Mouse (Mus musculus): ENCODE measurements at regions not wholly inside any gene's neighbourhood (a gene's known extent, or its start where the extent isn't known, plus 50 kb on each side); places are given as distances from the start of the nearest gene placed in this dataset.

DNA sequence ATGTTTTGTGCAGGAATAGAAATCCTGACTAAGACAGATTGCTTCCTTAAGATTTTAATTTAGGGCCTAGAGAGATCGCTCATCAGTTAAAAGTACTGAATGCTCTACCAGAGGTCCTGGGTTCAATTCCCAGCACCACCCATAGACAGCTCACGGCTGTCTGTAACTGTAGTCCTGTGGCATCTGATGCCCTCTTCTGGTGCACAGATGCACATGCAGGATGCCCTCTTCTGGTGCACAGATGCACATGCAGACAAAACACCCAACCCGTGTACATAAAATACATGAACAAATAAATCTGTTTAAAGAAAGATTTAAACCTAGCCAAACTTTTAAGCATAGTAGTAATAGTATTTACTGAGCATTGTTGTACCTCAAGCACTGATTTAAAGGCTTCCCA is 181.2 kb upstream of the Pou3f3 start:
- WGBS, result 95% methylated on average over 3 of the region's 3 CpGs
- Histone ChIP-seq H3K27me3 (ENCODE audit: control insufficient read depth, insufficient read depth, low read length) (no peaks in the 10 kb centered on the region), H3K4me1 (replicated peaks; ENCODE audit: control insufficient read depth, insufficient read depth, low read length) (no peaks in the 10 kb centered on the region), H3K9me3 (ENCODE audit: control insufficient read depth, low read length) (0 out of 2 replicates have a peak, but pooled peaks cover 2% of the 10 kb centered on the region), H3K9ac (ENCODE audit: low read length) (no peak overlapping the region), H3K4me2 (ENCODE audit: low read depth, low read length, severe bottlenecking) (no peak overlapping the region), H3K27ac (ENCODE audit: low read depth, low read length) (no peak overlapping the region), H3K36me3 (ENCODE audit: control insufficient read depth, insufficient read depth, low read length) (no peaks in the 10 kb centered on the region), H3K4me3 (ENCODE audit: low read depth, low read length) (no peak overlapping the region)
- DNase-seq (ENCODE audit: low spot score), result no peak
- no peak for ATAC-seq (replicated peaks; ENCODE audit: low FRiP score)

GRCm38 (mm10) chr1:42524401-42524800 is 171.2 kb upstream of the Pou3f3 start:
- 43% methylated on average over 4 of the region's 4 CpGs for WGBS
- no peak overlapping the region for H3K9ac ChIP-seq (ENCODE audit: low read length)
- H3K9me3 ChIP-seq (ENCODE audit: control insufficient read depth, low read length), result no peaks in the 10 kb centered on the region
- ATAC-seq (replicated peaks; ENCODE audit: low FRiP score) (0 out of 2 replicates have a peak, but pooled peaks have one; percentile 33), DNase-seq (ENCODE audit: low spot score) (no peak)
- peaks cover 3% of the 10 kb centered on the region; the same call in 1 of the 2 replicates for H3K4me1 ChIP-seq (replicated peaks; ENCODE audit: control insufficient read depth, insufficient read depth, low read length)
- H3K36me3 ChIP-seq (ENCODE audit: control insufficient read depth, insufficient read depth, low read length), result no peaks in the 10 kb centered on the region
- no peak overlapping the region for H3K27ac ChIP-seq (ENCODE audit: low read depth, low read length)
- no peak overlapping the region for H3K4me3 ChIP-seq (ENCODE audit: low read depth, low read length)
- H3K27me3 ChIP-seq (ENCODE audit: control insufficient read depth, insufficient read depth, low read length), result no peaks in the 10 kb centered on the region
- no peak overlapping the region for H3K4me2 ChIP-seq (ENCODE audit: low read depth, low read length, severe bottlenecking)

GRCm38 (mm10) chr1:42527746-42528476 is 167.7 kb upstream of the Pou3f3 start:
- Histone ChIP-seq H3K27me3 (ENCODE audit: control insufficient read depth, insufficient read depth, low read length) (no peaks in the 10 kb centered on the region), H3K27ac (ENCODE audit: low read depth, low read length) (no peak overlapping the region), H3K36me3 (ENCODE audit: control insufficient read depth, insufficient read depth, low read length) (no peaks in the 10 kb centered on the region), H3K4me1 (replicated peaks; ENCODE audit: control insufficient read depth, insufficient read depth, low read length) (peaks cover 3% of the 10 kb centered on the region; the same call in 1 of the 2 replicates), H3K9me3 (ENCODE audit: control insufficient read depth, low read length) (no peaks in the 10 kb centered on the region), H3K4me3 (ENCODE audit: low read depth, low read length) (no peak overlapping the region), H3K9ac (ENCODE audit: low read length) (no peak overlapping the region), H3K4me2 (ENCODE audit: low read depth, low read length, severe bottlenecking) (no peak overlapping the region)
- no peak for ATAC-seq (replicated peaks; ENCODE audit: low FRiP score)
- no peak for DNase-seq (ENCODE audit: low spot score)
- WGBS, result 79% methylated on average over 11 of the region's 11 CpGs

GRCm38 (mm10) chr1:42532908-42533307 is 162.7 kb upstream of the Pou3f3 start:
- no peaks in the 10 kb centered on the region for H3K36me3 ChIP-seq (ENCODE audit: control insufficient read depth, insufficient read depth, low read length)
- H3K27ac ChIP-seq (ENCODE audit: low read depth, low read length), result no peak overlapping the region
- WGBS, result 83% methylated on average over 6 of the region's 6 CpGs
- ATAC-seq (replicated peaks; ENCODE audit: low FRiP score) (no peak), DNase-seq (ENCODE audit: low spot score) (no peak)
- H3K4me3 ChIP-seq (ENCODE audit: low read depth, low read length), result no peak overlapping the region
- H3K4me1 ChIP-seq (replicated peaks; ENCODE audit: control insufficient read depth, insufficient read depth, low read length), result no peaks in the 10 kb centered on the region
- no peaks in the 10 kb centered on the region for H3K27me3 ChIP-seq (ENCODE audit: control insufficient read depth, insufficient read depth, low read length)
- H3K9me3 ChIP-seq (ENCODE audit: control insufficient read depth, low read length), result no peaks in the 10 kb centered on the region
- no peak overlapping the region for H3K4me2 ChIP-seq (ENCODE audit: low read depth, low read length, severe bottlenecking)
- no peak overlapping the region for H3K9ac ChIP-seq (ENCODE audit: low read length)

DNA sequence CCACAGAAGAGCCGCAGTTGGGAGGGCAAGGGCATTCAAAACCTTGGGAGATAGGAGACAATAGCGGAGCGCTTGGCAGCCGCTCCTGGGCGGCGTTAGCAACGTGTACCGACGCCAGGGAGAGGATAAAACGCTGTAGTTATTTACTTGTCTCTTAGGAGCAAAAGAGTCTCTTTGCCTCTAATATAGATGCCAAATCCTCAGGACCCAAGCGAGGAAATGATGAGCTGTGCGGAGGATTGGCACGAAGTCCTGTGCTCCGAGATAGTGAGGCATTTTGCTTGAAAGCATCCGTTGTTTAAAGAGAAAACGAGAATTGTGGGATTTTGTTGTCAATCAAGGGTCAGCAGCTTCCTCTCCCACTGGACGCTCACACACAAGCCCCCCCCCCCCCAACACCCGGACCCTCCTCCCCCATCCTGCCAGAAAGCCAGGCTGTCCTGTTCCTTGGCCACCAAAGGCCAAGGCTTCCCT is 156.5 kb upstream of the Pou3f3 start:
- H3K27me3 ChIP-seq (ENCODE audit: control insufficient read depth, insufficient read depth, low read length), result no peaks in the 10 kb centered on the region
- peak; percentile 67 for DNase-seq (ENCODE audit: low spot score)
- ATAC-seq (replicated peaks; ENCODE audit: low FRiP score), result peak; percentile 42
- H3K9me3 ChIP-seq (ENCODE audit: control insufficient read depth, low read length), result no peaks in the 10 kb centered on the region
- peak overlapping the region; percentile 20 for H3K4me3 ChIP-seq (ENCODE audit: low read depth, low read length)
- H3K4me2 ChIP-seq (ENCODE audit: low read depth, low read length, severe bottlenecking), result peak overlapping the region; percentile 57
- peaks cover 24% of the 10 kb centered on the region for H3K4me1 ChIP-seq (replicated peaks; ENCODE audit: control insufficient read depth, insufficient read depth, low read length)
- H3K36me3 ChIP-seq (ENCODE audit: control insufficient read depth, insufficient read depth, low read length), result no peaks in the 10 kb centered on the region
- H3K27ac ChIP-seq (ENCODE audit: low read depth, low read length), result peak overlapping the region; percentile 90
- WGBS, result 20% methylated on average over 18 of the region's 18 CpGs
- H3K9ac ChIP-seq (ENCODE audit: low read length), result peak overlapping the region; percentile 43

DNA sequence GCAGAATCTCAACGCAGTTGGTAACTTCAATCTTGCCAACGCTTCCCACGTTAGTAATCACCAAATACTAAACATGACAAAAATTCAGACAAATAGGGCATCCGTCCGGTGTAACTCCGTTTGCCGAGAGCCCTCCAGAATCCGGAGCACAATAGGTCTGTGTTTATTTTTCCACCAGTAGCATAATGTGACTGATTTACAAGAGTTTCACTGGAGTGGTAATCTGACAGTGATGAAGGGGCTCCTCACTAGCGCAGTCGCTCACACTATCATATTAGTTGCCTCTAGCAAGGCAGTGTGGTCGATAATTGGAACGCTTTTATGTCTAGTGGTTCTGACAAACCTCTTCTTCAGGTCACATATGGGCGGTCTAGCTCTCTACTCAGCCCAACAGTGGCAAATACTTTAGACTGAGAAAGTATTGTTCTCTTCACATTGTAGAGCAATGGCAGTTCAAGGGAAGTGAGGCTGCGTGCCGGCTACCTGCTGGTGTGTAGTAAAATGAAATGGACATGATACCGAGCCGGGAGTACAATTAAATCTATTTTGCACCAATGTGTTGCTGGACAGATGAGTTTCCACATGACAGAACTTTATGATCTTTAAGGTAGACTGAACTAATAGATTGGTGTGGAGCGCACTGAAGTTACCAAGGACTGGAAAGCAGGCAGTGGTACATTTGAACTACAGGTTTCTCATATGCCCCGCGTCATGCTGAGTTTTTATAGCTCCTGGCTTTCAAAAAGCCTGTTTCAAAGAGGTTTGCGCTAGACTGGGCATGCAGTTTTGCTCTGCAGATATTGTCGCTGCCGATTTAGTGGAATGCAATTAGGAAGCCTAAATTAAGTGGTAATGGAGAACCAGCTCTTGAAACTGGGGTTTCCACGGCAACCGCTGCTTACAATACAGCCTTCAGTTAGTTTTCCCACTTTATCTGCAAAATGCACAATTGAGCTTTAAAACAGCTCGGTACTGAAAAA is 155.7 kb upstream of the Pou3f3 start:
- peaks cover 24% of the 10 kb centered on the region for H3K4me1 ChIP-seq (replicated peaks; ENCODE audit: control insufficient read depth, insufficient read depth, low read length)
- peak overlapping the region; percentile 57 for H3K4me2 ChIP-seq (ENCODE audit: low read depth, low read length, severe bottlenecking)
- H3K9ac ChIP-seq (ENCODE audit: low read length), result peak overlapping the region; percentile 43
- DNase-seq (ENCODE audit: low spot score), result peak; percentile 82
- H3K27ac ChIP-seq (ENCODE audit: low read depth, low read length), result peak overlapping the region; percentile 90
- WGBS, result 18% methylated on average over 26 of the region's 26 CpGs
- H3K9me3 ChIP-seq (ENCODE audit: control insufficient read depth, low read length), result no peaks in the 10 kb centered on the region
- no peaks in the 10 kb centered on the region for H3K36me3 ChIP-seq (ENCODE audit: control insufficient read depth, insufficient read depth, low read length)
- peak overlapping the region; percentile 20 for H3K4me3 ChIP-seq (ENCODE audit: low read depth, low read length)
- H3K27me3 ChIP-seq (ENCODE audit: control insufficient read depth, insufficient read depth, low read length), result no peaks in the 10 kb centered on the region
- ATAC-seq (replicated peaks; ENCODE audit: low FRiP score), result peak; percentile 83

DNA sequence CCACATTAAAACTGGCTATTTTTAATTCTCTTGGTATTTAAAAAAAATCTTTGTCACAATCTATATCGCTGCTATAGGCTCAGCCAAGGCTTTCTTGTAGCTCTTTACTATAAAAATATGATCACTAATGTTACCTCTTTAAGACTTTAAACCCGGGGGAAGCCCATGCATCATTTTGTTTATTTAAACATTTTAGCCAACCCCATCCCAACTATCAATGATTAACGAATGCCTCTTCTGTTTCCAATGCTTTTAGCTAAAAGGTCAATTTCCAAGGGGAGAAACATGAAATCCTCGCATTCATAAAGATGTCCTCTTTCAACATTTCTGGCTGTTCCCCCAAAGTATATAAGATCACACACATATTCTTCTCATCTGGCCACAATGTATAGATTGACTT is 153.6 kb upstream of the Pou3f3 start:
- no peak for DNase-seq (ENCODE audit: low spot score)
- Histone ChIP-seq H3K9me3 (ENCODE audit: control insufficient read depth, low read length) (no peaks in the 10 kb centered on the region), H3K27me3 (ENCODE audit: control insufficient read depth, insufficient read depth, low read length) (no peaks in the 10 kb centered on the region), H3K4me1 (replicated peaks; ENCODE audit: control insufficient read depth, insufficient read depth, low read length) (peaks cover 24% of the 10 kb centered on the region), H3K9ac (ENCODE audit: low read length) (no peak overlapping the region), H3K27ac (ENCODE audit: low read depth, low read length) (no peak overlapping the region), H3K36me3 (ENCODE audit: control insufficient read depth, insufficient read depth, low read length) (no peaks in the 10 kb centered on the region), H3K4me2 (ENCODE audit: low read depth, low read length, severe bottlenecking) (no peak overlapping the region), H3K4me3 (ENCODE audit: low read depth, low read length) (no peak overlapping the region)
- WGBS, result 85% methylated on average over 4 of the region's 4 CpGs
- ATAC-seq (replicated peaks; ENCODE audit: low FRiP score), result no peak

DNA sequence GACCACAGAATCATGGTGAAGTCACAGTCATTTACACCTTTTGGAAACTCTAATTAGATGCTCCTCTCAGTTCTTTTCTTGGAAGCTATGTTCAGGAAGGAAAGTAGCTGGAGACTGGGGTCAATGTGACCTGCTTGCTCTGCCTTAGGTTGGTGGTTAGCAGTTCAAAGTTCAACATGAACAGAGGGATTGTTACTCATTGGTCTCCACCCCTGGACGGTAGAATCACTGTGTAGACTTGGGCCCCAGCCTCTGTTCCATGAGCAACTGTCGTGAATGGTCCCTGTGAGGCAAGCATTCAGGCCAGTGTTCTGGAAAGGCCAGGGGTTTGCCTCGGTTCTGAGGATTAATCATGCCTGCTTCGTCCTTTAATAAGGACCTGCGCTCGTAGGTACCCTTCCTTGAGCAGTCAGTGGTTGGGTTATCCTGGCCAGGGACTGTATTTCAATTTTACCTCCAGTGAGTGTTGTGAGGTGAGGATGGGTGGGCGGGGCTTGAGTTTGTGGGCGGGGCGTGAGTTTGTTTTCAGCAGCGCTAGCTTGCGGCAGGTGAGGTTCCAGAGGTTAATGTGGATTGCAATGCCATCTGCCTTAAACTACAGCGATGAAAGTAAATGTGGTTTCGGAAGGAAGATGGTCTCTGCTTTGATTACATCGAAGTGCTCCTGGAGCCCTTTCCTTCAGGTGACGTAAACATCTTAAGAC is 152.6 kb upstream of the Pou3f3 start:
- H3K4me2 ChIP-seq (ENCODE audit: low read depth, low read length, severe bottlenecking), result peak overlapping the region; percentile 21; the same call in 1 of the 2 replicates
- no peak for DNase-seq (ENCODE audit: low spot score)
- no peaks in the 10 kb centered on the region for H3K9me3 ChIP-seq (ENCODE audit: control insufficient read depth, low read length)
- no peaks in the 10 kb centered on the region for H3K36me3 ChIP-seq (ENCODE audit: control insufficient read depth, insufficient read depth, low read length)
- peaks cover 24% of the 10 kb centered on the region for H3K4me1 ChIP-seq (replicated peaks; ENCODE audit: control insufficient read depth, insufficient read depth, low read length)
- H3K9ac ChIP-seq (ENCODE audit: low read length), result no peak overlapping the region
- H3K27me3 ChIP-seq (ENCODE audit: control insufficient read depth, insufficient read depth, low read length), result no peaks in the 10 kb centered on the region
- no peak overlapping the region for H3K4me3 ChIP-seq (ENCODE audit: low read depth, low read length)
- no peak for ATAC-seq (replicated peaks; ENCODE audit: low FRiP score)
- H3K27ac ChIP-seq (ENCODE audit: low read depth, low read length), result no peak overlapping the region
- 28% methylated on average over 15 of the region's 15 CpGs for WGBS
